Mouse (Mus musculus) cerebellum, adult 9-11 months (tissue): ENCODE data around the gene Gm20403.
"Not testable (repeated sequence)": the region's sequence is repeated elsewhere in the genome, so short reads cannot be mapped to it uniquely, and the experiment has no call there.

Source experiments
- DNase-seq: peaks from one replicate; pipeline ENCODE4 v3.0.0; 2022

Gm20403 gene

DNA sequence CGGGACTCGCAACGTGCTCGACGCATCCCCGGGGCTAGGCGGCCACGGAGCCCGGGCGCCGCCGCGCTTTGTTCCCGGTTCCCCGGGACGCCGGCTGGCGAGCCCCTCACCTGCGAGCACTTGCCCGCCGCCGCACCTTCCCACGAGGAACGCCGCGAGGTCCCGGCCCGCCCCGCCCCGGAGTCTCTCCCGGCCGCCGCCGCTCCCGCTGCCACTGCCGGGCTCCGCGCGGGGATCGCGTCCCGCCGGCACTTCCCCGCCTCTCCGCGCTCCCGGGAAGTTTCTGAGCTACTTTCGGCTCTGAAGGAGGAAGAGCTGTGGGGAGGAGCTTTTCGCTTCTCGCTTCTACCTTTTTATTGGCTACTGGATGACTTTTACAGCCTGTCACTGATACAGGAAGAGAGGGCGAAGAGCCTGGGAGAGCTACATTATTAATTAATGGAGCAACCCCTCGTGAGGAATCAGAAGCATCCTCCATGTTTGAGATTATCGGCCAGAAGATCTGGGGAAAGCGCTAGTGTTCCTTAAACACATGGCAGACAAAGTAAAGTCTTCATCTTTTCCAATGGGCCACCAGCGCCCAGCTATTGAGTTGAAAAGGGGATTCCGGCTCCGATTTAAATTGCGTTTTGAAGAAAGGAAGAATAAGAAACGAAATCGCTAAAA lies at the start of gene Gm20403:
Gm20403 (minus strand) TSS at position 478 of the 666 bp plus-strand sequence.
- peak; percentile 12 for DNase-seq

DNA sequence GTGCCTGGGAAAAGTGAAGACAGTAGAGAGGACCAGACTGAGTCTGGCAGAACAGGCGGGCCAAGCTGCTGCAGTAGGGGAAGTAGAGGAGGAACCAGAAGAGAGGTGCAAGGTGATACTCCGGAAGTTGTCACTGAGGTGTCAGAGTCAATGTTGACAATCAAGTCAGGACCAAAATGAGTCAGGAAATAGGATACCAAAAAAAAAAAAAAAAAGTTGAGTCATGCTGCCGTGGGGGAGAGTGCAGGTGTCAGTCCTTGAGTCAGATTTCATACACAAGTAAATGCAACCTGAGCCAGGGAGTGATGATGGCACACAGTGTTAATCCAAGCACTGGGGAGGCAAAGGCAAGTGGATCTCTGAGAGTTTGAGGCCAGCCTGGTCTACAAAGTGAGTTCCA lies 40.8 kb upstream of the Gm20403 start:
- no peak for DNase-seq

- DNase-seq, result no peak
These were observed 37.0 kb upstream of the Gm20403 start for GRCm38 (mm10) chr12:55023284-55023683.

DNA sequence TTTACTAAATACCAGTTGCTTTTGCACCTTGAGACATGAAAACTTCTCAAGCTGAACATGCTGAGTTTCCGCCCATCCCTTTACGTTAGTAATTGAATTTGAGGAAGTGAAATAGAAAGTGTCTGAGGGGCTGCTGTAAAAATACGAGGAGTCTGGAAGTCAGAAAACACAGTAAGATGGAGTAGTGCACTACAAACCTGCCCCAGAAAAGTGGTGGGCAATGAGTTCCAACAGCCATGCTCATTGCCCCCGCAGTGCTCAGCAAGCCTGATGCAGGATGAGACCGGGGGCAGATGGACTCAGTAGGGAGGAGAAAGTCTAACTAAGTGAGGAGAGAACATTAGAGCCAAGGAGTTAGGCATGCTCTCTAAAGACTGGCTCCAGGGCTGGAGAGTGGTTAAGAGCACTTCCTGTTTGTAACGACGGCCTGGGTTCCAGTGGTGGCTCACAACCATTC lies 33.1 kb upstream of the Gm20403 start:
- DNase-seq, result no peak

GRCm38 (mm10) chr12:55017119-55017721 lies 30.9 kb upstream of the Gm20403 start:
- DNase-seq, result no peak

DNA sequence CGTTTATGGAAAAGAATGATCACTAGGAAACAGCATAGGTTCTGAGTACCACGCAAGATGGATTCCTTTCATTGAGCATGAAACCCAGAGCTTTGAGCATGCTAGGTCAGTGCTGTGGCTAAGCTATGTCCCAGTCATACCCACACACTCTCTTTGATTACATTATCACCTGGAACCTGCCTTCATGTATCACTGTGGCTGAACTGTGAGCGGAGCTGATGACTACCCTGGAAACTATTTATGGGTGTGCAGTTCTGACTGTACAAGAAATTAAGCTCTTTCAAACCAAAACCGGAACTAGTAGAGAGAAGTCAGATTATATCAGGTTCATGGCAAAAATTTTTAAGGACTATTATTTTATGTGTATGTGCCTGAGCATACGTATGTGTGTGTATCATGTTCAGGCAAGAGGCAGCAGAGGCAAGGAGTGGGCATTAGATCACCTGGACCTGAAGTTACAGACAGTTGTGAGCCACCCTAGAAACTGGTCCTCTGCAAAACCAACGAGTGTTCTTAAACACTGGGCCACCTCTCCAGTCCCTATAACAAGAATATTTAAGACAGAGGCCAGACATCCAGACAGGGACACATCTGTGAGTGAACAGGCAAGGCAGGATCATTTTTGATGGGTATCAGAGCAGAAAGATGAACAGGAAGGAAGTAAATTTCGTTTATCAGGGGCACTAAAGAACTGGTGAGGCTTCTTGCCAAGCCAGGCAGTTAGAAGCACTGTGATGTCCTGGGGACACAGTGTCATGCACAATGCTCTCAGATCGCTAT lies 30.2 kb upstream of the Gm20403 start:
- no peak for DNase-seq

DNA sequence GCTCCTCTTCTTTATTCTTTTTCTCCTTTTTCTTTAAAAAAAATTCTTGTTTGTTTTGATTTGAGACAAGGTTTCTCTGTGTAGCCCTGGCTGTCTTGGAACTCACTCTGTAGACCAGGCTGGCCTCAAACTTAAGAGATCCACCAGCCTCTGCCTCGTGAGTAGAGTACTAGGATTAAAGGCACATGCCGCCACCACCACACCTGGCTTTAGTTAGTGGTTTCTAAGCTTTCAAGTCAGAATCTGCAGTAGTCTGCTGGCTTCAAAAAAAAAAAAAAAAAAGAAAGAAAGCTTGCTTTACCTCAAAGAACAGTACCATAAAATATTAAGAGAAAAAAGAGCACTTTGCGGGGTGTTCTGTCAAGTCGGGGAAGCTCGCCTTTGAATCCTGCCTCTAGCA lies 29.1 kb upstream of the Gm20403 start:
- DNase-seq, result no peak

- no peak for DNase-seq
These were observed 27.5 kb upstream of the Gm20403 start, which contains the start of gene Baz1a for GRCm38 (mm10) chr12:55013626-55014398. Gene Baz1a (minus strand): TSS chr12:55014348.

GRCm38 (mm10) chr12:55013031-55013430 lies 26.7 kb upstream of the Gm20403 start:
- DNase-seq, result no peak

DNA sequence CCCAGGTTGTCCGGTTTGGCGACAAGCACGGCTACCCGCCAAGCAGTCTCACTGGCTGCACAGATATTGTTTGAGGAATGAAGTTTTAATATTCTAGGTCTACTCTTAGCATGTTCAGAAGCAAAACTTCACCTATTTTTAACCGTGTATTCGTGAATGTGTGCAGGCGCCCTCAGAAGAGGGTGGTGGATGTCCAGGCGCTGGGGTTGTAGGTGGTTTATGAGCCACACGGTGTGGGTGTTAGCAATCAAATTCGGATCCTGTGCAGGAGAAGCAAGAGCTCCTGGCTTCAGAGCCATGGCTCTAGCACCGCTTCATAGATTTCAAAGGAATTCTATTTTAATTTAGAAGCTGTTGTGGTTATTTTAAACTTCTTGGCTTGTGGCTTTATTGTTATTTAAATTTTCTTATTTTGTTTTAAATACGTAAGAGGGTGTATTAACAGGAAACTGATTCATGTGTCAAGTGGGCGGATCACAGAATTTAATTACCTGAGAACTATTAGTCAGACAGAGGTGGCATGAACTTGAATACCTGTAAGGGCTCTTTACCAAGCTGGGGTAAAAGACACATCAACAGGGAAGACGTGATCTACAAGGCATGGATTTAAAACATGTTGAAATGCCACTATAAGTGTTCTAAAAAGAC lies 21.2 kb upstream of the Gm20403 start:
- DNase-seq, result no peak

- DNase-seq, result no peak
These were observed 19.7 kb upstream of the Gm20403 start for GRCm38 (mm10) chr12:55006071-55006470.

DNA sequence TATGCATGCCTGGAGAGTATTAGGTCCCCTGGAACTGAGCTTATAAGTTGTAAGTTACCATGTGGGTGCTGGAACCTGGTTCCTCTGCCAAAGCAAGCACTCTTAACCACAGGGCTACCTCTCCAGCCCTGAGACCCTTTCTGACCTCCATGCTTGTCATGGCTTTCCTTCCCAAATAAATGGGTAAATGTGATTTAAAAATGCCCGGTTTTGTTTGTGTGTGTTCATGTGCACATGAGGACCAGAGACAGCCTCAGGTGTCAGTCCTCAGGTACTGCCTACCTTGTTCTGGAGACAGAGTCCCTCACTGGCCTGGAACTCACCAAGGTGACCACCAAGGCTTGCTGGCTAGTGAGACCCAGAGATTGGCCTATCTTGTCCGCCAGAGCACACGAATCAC lies 18.1 kb upstream of the Gm20403 start:
- DNase-seq, result no peak

- DNase-seq, result no peak
These were observed 17.5 kb upstream of the Gm20403 start for GRCm38 (mm10) chr12:55003843-55004242.

DNA sequence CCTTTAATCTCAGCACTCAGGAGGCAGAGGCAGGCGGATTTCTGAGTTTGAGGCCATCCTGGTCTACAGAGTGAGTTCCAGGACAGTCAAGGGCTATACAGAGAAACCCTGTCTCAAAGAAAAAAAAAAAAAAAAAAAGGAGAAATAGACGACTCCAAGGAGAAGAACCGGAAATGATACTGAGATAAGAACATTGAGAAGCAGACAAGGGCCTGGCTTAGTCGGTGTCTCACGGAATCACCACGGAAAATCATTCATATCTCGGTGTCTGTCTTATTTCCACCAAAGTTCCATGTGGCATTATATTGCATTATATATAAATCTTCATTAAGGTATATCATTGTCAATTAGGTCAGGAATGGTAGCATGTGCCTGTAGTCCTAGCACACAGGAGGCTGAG lies 16.2 kb upstream of the Gm20403 start:
- not testable (repeated sequence) for DNase-seq

- no peak for DNase-seq
These were observed 12.8 kb upstream of the Gm20403 start for GRCm38 (mm10) chr12:54999016-54999690.

GRCm38 (mm10) chr12:54998411-54998810 lies 12.1 kb upstream of the Gm20403 start:
- no peak for DNase-seq

DNA sequence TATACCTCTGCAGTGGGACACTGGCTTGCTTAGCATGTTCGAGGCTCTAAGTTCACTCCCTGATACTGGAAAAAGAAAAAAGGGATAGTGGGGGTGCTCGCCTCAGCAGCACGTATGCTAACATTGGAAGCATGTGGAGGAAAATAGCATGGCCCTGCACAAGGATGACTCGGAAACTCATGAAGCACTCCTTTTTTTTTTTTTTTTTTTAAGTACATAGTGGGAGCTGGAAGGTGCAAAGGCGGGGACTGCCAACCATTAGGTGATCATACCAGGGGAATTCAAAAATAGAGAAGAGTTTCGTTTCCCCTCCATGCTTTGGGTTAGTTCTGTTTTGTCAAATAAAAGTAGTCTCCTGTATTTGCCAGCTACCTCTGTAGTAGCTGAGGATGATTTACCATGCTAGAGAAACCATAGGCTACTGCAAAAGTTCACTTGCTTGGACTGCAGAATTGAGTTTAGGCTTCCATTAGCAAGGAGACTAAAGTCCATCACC lies 10.7 kb upstream of the Gm20403 start:
- DNase-seq, result no peak

DNA sequence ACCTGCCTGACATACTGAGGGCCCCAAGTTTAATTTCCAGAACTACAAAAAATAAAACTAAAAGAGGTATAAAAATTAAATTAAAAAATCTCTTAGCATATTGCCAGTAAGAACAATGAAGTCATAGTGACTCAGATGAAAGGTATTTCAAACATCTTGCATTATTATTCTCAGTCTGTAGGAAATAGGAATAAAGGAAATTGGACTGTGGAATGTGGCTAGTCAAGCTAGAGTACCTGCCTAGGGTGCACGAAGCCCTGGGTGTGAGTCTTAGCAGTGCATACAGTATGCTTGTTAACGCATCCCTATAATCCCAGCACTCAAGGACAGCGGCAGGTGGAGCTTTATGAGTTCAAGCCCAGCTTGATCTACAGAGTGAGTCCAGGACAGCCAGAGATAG lies 9.6 kb upstream of the Gm20403 start:
- DNase-seq, result no peak

DNA sequence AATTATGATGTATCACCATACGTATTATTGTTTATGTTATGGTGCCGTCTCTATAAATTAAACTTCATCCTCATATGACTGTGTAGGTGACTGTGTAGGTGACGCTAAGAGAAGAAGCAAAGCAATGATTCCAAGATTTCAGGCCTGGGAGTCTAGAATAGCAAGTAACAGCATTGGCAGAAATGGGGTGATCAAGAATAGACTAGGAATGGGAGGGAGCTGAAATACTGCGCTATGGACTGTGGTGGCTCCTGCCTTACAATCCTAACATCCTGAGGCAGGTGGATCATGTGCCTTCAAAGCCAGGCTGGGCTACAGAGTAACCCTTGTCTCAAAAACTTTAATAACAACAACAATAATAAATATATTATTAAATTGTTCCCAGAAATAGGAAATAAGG lies 8.1 kb upstream of the Gm20403 start:
- DNase-seq, result no peak

DNA sequence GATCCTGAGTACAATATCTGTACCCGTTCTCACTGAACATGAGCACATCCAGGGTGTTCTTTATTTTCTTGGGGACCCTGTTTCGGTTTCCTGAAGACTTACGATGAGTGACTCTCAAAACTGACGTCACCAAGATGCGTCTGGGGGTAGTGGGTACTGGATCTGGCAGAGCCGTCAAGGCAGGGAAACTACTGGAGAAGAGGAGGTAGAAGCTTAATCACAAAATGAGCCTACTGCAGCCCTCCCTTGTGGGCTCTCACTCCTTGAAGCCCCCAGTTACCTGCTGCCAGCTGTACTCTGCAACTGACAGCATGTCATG lies 7.7 kb upstream of the Gm20403 start:
- no peak for DNase-seq

DNA sequence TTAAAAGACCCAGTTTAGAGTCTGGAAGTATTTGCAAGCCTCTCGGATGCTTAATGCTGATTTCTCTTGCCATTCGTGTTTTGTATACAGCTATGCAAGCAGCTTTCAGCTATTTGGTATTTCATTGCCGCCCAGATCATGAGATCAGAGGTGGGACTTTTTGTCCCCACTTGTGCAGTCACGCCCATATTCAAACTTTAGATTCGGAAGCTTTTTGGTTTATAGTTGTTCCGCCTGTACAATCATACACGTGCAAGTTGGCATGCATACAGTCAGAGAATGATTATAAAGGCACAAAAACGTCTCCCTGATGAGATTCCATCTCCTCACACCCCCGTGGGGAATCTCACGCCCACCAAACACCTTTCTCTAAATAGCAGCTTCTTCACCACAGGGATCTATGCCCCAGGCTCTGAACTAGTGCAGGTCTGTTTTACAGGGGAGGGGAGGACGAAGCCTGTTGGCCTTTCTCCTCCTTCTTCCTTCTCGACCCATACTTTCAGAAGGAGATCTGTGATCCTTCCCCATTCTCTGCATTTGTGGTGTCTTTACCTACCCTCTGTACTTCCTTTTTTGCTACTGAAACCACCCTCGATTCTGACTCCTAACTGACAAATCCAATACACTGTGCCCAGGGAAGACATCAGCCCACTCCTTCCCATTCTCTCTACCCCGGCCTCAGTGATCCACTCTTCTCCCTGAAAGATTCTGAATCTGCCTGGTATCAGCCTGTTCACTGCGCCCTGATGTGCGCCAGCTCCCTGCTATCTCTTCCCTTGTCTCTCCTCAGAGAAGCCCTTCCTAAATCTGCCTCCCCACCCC lies 7.1 kb upstream of the Gm20403 start:
- DNase-seq, result no peak
